Mouse (Mus musculus) myocyte (in vitro differentiated cells): Measurements from ENCODE around the gene Ndrg3. TPM values are rescaled to one million over a fixed set of nuclear protein-coding genes. Genes with fewer than 3 reads are reported as not detected.
"Not testable (repeated sequence)": the region's sequence is repeated elsewhere in the genome, so short reads cannot be mapped to it uniquely, and the experiment has no call there.

Experiments
- H3K27me3 ChIP-seq: one replicate; pipeline ENCODE4 v1.6.1; 2011; ENCODE audit not compliant: control insufficient read depth, insufficient read depth, insufficient read length
- H3K36me3 ChIP-seq: one replicate; pipeline ENCODE4 v1.6.1; 2011; ENCODE audit not compliant: control insufficient read depth, insufficient read depth
- H3K4me2 ChIP-seq: one replicate; pipeline ENCODE4 v1.6.1; 2011; ENCODE audit warnings: low read depth, control low read depth
- H3K4me3 ChIP-seq: one replicate; pipeline ENCODE4 v1.5.1; 2011; ENCODE audit warnings: mild to moderate bottlenecking, control low read depth, moderate library complexity
- H3K79me2 ChIP-seq: one replicate; pipeline ENCODE4 v1.6.1; 2011; ENCODE audit not compliant: control insufficient read depth, insufficient read depth
- H3ac ChIP-seq: one replicate; pipeline ENCODE4 v1.6.1; 2011; ENCODE audit not compliant: control insufficient read depth, insufficient read length
- CEBPB ChIP-seq: IDR thresholded peaks from 2 replicates; pipeline ENCODE4 v1.6.1; 2011; ENCODE audit warnings: mild to moderate bottlenecking, moderate library complexity; ENCODE audit not compliant: poor library complexity, insufficient read depth, severe bottlenecking
- E2F4 ChIP-seq: IDR thresholded peaks from one replicate; pipeline ENCODE4 v1.6.1; 2011; ENCODE audit warnings: mild to moderate bottlenecking, control low read depth, moderate library complexity; ENCODE audit not compliant: insufficient read depth
- MAX ChIP-seq: IDR thresholded peaks from one replicate; pipeline ENCODE4 v1.6.1; 2011; ENCODE audit warnings: low read depth, mild to moderate bottlenecking, control low read depth
- MYOD1 ChIP-seq, 3 experiments: IDR thresholded peaks; one replicate each; pipeline ENCODE4 v1.6.1; 2011; ENCODE audit warnings: control low read depth in 2 of 3, low read depth in 2 of 3, mild to moderate bottlenecking in 2 of 3, moderate library complexity in 1 of 3; ENCODE audit not compliant: insufficient read length in 2 of 3, control insufficient read depth in 1 of 3
- MYOG ChIP-seq, 3 experiments: IDR thresholded peaks; one replicate each; pipeline ENCODE4 v1.6.1; 2011; ENCODE audit warnings: control low read depth in 2 of 3, low read depth in 2 of 3, mild to moderate bottlenecking in 2 of 3; ENCODE audit not compliant: insufficient read length in 2 of 3, control insufficient read depth in 1 of 3, insufficient read depth in 1 of 3
- POLR2A ChIP-seq: IDR thresholded peaks from one replicate; pipeline ENCODE4 v1.6.1; 2011; ENCODE audit warnings: low read depth, mild to moderate bottlenecking, control low read depth, moderate library complexity; ENCODE audit not compliant: insufficient read length
- POLR2AphosphoS2 ChIP-seq: IDR thresholded peaks from one replicate; pipeline ENCODE4 v1.6.1; 2011; ENCODE audit warnings: low read depth, control low read depth; ENCODE audit not compliant: insufficient read length
- REST ChIP-seq: IDR thresholded peaks from one replicate; pipeline ENCODE4 v1.6.1; 2011; ENCODE audit warnings: mild to moderate bottlenecking, control low read depth, moderate library complexity; ENCODE audit not compliant: insufficient read depth, insufficient read length
- SRF ChIP-seq: IDR thresholded peaks from one replicate; pipeline ENCODE4 v1.6.1; 2011; ENCODE audit warnings: low read depth; ENCODE audit not compliant: control insufficient read depth, insufficient read length
- TCF12 ChIP-seq: IDR thresholded peaks from one replicate; pipeline ENCODE4 v1.6.1; 2011; ENCODE audit warnings: mild to moderate bottlenecking, control low read depth; ENCODE audit not compliant: poor library complexity, insufficient read depth, severe bottlenecking
- TCF3 ChIP-seq: IDR thresholded peaks from one replicate; pipeline ENCODE4 v1.6.1; 2011; ENCODE audit warnings: low read depth, control low read depth; ENCODE audit not compliant: insufficient read length
- USF1 ChIP-seq: IDR thresholded peaks from one replicate; pipeline ENCODE4 v1.6.1; 2011; ENCODE audit warnings: low read depth, mild to moderate bottlenecking, control low read depth, moderate library complexity
- polyA plus RNA-seq: library from polyadenylated mRNA; unstranded; fragments of >200 nt; fragmentation: generic; extraction: Trizol; gene quantifications from one replicate; pipeline ENCODE4 v1.2.1, GENCODE M21; 2012; ENCODE audit warnings: missing spikeins

Gene Ndrg3
- polyA plus RNA-seq, 1 experiment: 34.0 TPM

DNA sequence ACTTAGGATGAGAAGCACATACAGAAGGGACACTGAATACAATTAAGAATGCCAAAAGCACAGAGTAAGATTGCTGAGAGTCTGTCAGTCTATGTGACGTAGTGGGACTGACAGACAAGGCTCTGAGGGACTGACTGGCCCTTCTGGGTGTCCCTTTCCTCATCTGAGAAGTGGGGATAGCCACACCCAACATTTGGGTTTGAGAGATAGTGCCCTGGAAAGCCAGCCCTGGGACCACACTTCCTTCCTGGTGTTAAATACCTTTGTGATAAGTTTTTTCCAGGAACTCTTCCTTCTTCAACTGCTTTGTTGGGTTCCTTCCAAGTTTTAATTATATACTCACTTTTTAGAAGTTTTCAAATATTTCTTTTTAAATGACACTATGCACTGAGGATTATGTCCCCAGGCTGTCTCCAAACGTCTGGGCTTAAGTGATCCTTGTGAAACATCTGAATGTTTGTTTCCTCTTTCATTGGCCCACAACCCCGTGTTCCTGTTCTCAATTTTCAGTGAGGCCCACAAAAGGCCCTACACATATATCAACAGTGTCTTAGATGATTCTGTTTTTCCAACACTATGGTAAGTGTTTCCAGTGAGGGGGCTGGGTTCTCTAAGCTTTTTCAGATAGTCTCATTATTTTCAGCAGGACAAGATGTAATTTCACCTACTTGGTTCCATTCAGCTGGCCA is 67.5 kb downstream of the Ndrg3 start:
- TF ChIP-seq E2F4 (no peak), MAX (no peak), POLR2A (no peak), SRF (no peak), MYOG (IDR thresholded peaks at IDR 0.05; ENCODE audit: control insufficient read depth in 1 of 3, insufficient read depth in 1 of 3, insufficient read length in 2 of 3, low read depth in 2 of 3) (no peak), REST (no peak), CEBPB (no peak), USF1 (no peak)
- no peak overlapping the region for H3K4me3 ChIP-seq
- no peaks in the 10 kb centered on the region for H3K27me3 ChIP-seq
- no peaks in the 10 kb centered on the region for H3K79me2 ChIP-seq
- H3K4me2 ChIP-seq: no peak overlapping the region
- no peak overlapping the region for H3ac ChIP-seq
- H3K36me3 ChIP-seq: no peaks in the 10 kb centered on the region

DNA sequence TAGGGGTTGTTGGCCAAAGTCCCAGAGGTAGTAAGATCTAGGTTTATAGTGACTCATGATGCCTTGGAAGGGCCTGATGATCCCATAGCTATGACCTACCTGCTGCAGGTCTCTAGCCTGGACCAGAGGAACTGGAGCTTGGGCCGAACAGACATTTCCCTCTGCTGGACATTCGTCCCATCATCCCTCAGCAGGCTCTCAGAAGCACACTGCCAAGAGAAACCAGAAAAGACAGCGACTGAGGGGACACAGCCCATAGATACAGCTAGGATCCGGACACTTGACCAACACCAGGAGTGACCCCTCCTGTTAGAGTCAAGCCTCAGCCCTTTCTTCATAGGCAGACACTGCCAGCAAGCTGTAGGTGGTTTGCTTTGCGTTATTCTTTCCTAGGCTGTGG is 68.8 kb downstream of the Ndrg3 start:
- Histone ChIP-seq H3K4me2 (no peak overlapping the region), H3ac (no peak overlapping the region), H3K79me2 (no peaks in the 10 kb centered on the region), H3K27me3 (no peaks in the 10 kb centered on the region), H3K36me3 (no peaks in the 10 kb centered on the region), H3K4me3 (no peak overlapping the region)
- no peak for TF ChIP-seq E2F4
- TF ChIP-seq MYOD1 (IDR thresholded peaks at IDR 0.05; ENCODE audit: control insufficient read depth in 1 of 3, insufficient read length in 2 of 3, low read depth in 2 of 3): no peak

DNA sequence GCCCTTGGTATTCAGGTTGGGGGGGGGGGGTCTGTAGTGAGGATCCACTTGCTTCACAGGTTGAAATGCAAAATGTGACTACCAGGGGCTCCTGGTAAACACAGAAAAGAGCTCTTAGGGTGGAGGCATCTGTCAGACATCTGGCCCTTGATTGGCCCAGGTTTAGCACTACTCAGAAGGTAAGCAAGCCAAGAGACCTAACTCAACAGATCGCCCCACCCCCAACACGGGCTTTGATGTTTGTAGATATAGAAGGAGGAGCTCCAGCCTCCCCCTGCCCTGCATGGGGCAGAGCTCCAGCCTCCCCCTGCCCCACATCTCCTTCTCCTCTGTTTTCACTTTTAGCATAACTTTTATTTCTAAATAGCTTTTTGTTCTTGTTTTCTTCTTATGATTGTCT is 72.1 kb downstream of the Ndrg3 start:
- Histone ChIP-seq H3K4me2 (no peak overlapping the region), H3K79me2 (no peaks in the 10 kb centered on the region), H3K36me3 (no peaks in the 10 kb centered on the region), H3K27me3 (no peaks in the 10 kb centered on the region), H3K4me3 (no peak overlapping the region), H3ac (no peak overlapping the region)
- TF ChIP-seq MYOD1 (IDR thresholded peaks at IDR 0.05; ENCODE audit: control insufficient read depth in 1 of 3, insufficient read length in 2 of 3, low read depth in 2 of 3): no peak
- no peak for TF ChIP-seq MYOG (IDR thresholded peaks at IDR 0.05; ENCODE audit: control insufficient read depth in 1 of 3, insufficient read depth in 1 of 3, insufficient read length in 2 of 3, low read depth in 2 of 3)
- no peak for TF ChIP-seq SRF
- no peak for TF ChIP-seq REST
- no peak for TF ChIP-seq TCF12

DNA sequence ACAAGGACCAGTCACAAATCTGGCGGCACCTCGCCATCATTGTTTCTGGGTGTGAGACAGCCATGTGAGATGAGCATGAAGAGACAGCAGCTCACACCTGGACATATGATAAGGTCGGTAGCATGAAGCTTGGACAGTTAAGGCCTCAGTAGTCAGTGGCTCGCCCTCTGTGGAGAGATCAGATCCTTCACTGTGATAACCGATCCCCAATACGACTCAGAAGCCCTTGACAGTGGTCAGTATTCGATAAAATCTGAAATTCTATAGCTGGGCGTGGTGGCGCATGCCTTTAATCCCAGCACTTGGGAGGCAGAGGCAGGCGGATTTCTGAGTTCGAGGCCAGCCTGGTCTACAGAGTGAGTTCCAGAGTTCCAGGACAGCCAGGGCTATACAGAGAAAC is 72.7 kb downstream of the Ndrg3 start:
- not testable (repeated sequence) for H3K4me3 ChIP-seq, H3K79me2 ChIP-seq, H3K4me2 ChIP-seq, H3ac ChIP-seq, H3K27me3 ChIP-seq, H3K36me3 ChIP-seq

DNA sequence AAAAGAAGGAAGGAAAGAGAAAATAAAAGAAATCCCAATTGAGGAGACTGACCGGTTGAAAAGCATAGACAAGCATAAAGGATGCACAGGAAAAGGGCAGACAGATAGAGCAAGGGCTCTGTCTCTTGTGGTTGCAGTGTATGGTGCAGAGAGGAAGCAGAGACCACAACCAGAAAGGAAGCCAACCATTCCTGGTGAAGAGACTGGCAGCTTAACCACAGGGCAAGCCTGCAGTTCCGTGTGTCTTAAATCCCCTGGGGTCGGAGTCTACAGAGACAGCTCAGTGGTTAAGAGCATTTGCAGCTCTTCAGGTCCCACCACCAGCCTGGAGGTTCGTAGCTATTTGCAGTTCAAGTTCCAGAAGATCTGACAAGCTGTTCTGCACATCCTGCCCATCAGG is 73.3 kb downstream of the Ndrg3 start:
- TF ChIP-seq POLR2AphosphoS2: no peak
- TF ChIP-seq SRF: no peak
- TF ChIP-seq MAX: no peak
- no peak overlapping the region for H3K4me2 ChIP-seq
- H3K4me3 ChIP-seq: no peak overlapping the region
- H3ac ChIP-seq: no peak overlapping the region
- no peaks in the 10 kb centered on the region for H3K36me3 ChIP-seq
- no peaks in the 10 kb centered on the region for H3K79me2 ChIP-seq
- H3K27me3 ChIP-seq: no peaks in the 10 kb centered on the region

DNA sequence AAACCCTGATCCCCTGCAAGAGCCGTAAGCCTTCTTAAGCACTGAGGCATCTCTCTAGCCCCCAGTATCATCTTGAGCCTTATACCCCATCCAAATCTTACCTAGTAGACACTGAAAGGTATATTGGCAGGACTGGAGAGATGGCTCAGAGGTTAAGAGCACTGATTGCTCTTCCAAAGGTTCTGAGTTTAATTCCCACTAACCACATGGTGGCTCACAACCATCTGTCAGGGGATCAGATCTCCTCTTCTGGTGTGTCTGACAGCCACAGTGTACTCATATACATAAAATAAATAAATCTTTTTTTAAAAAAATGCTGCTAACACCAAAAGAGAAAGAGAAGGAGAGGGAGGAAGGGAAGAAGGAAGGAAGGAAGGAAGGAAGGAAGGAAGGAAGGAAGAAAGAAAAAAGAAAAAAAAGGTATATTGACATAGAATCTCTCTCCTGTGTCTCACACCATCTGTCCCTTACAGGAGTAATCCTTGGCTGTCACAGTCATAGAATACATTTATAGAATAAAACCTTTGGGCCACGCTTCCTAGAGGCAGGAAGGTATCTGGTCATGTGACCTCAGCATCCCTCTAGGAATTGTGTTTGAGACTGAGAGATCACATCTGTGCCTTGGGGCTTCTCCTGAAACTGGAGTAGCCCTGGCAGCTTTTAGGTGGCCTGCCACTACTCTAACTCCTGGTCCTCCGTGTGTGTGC is 75.3 kb downstream of the Ndrg3 start:
- Histone ChIP-seq H3K79me2 (no peaks in the 10 kb centered on the region), H3ac (no peak overlapping the region), H3K4me2 (no peak overlapping the region), H3K36me3 (no peaks in the 10 kb centered on the region), H3K27me3 (no peaks in the 10 kb centered on the region), H3K4me3 (no peak overlapping the region)
- TF ChIP-seq E2F4 (no peak), USF1 (no peak), REST (no peak), POLR2A (no peak), CEBPB (no peak), MYOD1 (IDR thresholded peaks at IDR 0.05; ENCODE audit: control insufficient read depth in 1 of 3, insufficient read length in 2 of 3, low read depth in 2 of 3) (no peak), TCF12 (no peak), POLR2AphosphoS2 (no peak), MAX (no peak), MYOG (IDR thresholded peaks at IDR 0.05; ENCODE audit: control insufficient read depth in 1 of 3, insufficient read depth in 1 of 3, insufficient read length in 2 of 3, low read depth in 2 of 3) (no peak), TCF3 (no peak), SRF (no peak)
